Mouse (Mus musculus) thymus, adult 2 months (tissue): ENCODE data around the gene C6. TPM values are rescaled to one million over a fixed set of nuclear protein-coding genes. Genes with fewer than 3 reads are reported as not detected.

Experiments used
- DNase-seq: peaks from one replicate; pipeline ENCODE4 v3.0.0; 2021
- H3K27ac ChIP-seq: fragments of 200-500 bp; 2 replicates; pipeline ENCODE4 v1.5.1; 2012; ENCODE audit warnings: low read length, control low read depth; ENCODE audit not compliant: control insufficient read depth, insufficient read depth
- H3K27me3 ChIP-seq: fragments of 200-500 bp; 2 replicates; pipeline ENCODE4 v1.6.1; 2012; ENCODE audit warnings: mild to moderate bottlenecking, low read length, moderate library complexity, mixed read lengths; ENCODE audit not compliant: control insufficient read depth, insufficient read depth
- H3K36me3 ChIP-seq: fragments of 200-500 bp; 2 replicates; pipeline ENCODE4 v1.6.1; 2012; ENCODE audit warnings: mild to moderate bottlenecking, low read length, moderate library complexity; ENCODE audit not compliant: control insufficient read depth, insufficient read depth
- H3K4me1 ChIP-seq: fragments of 200-500 bp; replicated peaks from 2 replicates; pipeline ENCODE4 v1.6.1; 2012; ENCODE audit warnings: low read length; ENCODE audit not compliant: control insufficient read depth, insufficient read depth
- H3K4me3 ChIP-seq: fragments of 200-500 bp; 2 replicates; pipeline ENCODE4 v1.5.1; 2012; ENCODE audit warnings: mild to moderate bottlenecking, low read length, control low read depth, moderate library complexity; ENCODE audit not compliant: control insufficient read depth, insufficient read depth
- CTCF ChIP-seq: fragments of 200-500 bp; IDR thresholded peaks from 2 replicates; pipeline ENCODE4 v1.5.1; 2012; ENCODE audit warnings: mild to moderate bottlenecking, control low read depth, low read length, moderate library complexity, borderline replicate concordance; ENCODE audit not compliant: control insufficient read depth, poor library complexity, insufficient read depth; ENCODE audit errors: extremely low read depth
- POLR2A ChIP-seq: fragments of 200-500 bp; IDR thresholded peaks from 2 replicates; pipeline ENCODE4 v1.6.1; 2012; ENCODE audit warnings: mild to moderate bottlenecking, low read length, control low read depth, moderate library complexity; ENCODE audit not compliant: control insufficient read depth, poor library complexity, insufficient read depth; ENCODE audit errors: extremely low read depth
- WGBS: fragments of 180-500 bp; shearing (Covaris S2); methylation state at CpG from one replicate; pipeline ENCODE4 v1.1.7; 2018; 5-methylcytosine and 5-hydroxymethylcytosine counted together
- polyA plus RNA-seq: library from polyadenylated mRNA; depleted of rRNA; stranded (reverse); fragments of >200 nt; gene quantifications from 2 replicates; pipeline ENCODE4 v1.2.3, GENCODE M21; 2012; rRNA removed

C6 gene
- 0.46 and 0.81 TPM in 2 replicates for polyA plus RNA-seq

- 91% methylated on average over 9 of the region's 9 CpGs for WGBS
- H3K4me3 ChIP-seq: no peak within 1 kb of the TSS
- H3K4me1 ChIP-seq: no peaks in the 10 kb centered on the region
- DNase-seq: no peak
- no peaks in the 10 kb centered on the region for H3K27me3 ChIP-seq
- no peak within 1 kb of the TSS for H3K27ac ChIP-seq
- TF ChIP-seq POLR2A: no peak
- no peak for TF ChIP-seq CTCF
- no peaks in the 10 kb centered on the region for H3K36me3 ChIP-seq
Measured at GRCm38 (mm10) chr15:4726830-4727310, at the start of gene C6. TSS of gene C6 (plus strand) at chr15:4727175.

GRCm38 (mm10) chr15:4697604-4698003 is 29.4 kb upstream of the C6 start:
- Histone ChIP-seq H3K27me3 (no peaks in the 10 kb centered on the region), H3K4me3 (no peak overlapping the region), H3K27ac (no peak overlapping the region), H3K36me3 (no peaks in the 10 kb centered on the region), H3K4me1 (no peaks in the 10 kb centered on the region)
- WGBS: 77% methylated on average over 4 of the region's 4 CpGs
- TF ChIP-seq CTCF (no peak), POLR2A (no peak)
- DNase-seq: no peak

- TF ChIP-seq POLR2A: no peak
- TF ChIP-seq CTCF: no peak
- H3K27ac ChIP-seq: no peak overlapping the region
- WGBS: 71% methylated on average over 1 of the region's 1 CpGs
- no peak overlapping the region for H3K4me3 ChIP-seq
- no peak for DNase-seq
- no peaks in the 10 kb centered on the region for H3K27me3 ChIP-seq
- H3K4me1 ChIP-seq: no peaks in the 10 kb centered on the region
- H3K36me3 ChIP-seq: no peaks in the 10 kb centered on the region
Measured at GRCm38 (mm10) chr15:4734150-4734549, 7.2 kb downstream of the C6 start.

DNA sequence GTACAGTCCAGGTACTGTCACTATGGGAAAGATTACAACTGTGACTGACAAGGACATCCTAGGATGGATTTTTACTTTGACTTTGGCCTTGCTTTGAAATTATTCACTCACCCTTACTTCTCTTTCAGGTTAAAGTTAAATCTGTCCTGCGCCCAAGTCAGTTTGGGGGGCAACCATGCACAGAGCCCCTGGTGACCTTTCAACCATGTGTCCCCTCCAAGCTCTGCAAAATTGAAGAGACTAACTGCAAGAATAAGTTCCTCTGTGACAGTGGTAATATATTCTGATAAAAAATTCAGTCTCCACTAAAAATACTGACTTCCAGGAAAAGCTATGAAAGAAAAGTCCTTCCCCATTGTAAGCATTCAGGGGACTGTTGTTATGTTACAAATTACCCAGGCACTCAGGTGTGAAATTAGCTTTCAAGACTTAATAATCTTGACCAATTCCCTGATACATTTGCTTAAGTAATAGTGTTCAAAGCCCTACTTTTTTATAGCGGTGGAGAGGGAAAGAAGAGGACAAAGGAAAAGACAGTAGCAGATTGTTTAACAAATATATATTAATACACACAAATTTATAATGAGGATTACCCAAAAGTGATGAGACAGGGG is 8.1 kb downstream of the C6 start:
- H3K27me3 ChIP-seq: no peaks in the 10 kb centered on the region
- H3K36me3 ChIP-seq: no peaks in the 10 kb centered on the region
- 87% methylated on average over 2 of the region's 2 CpGs for WGBS
- no peaks in the 10 kb centered on the region for H3K4me1 ChIP-seq
- DNase-seq: no peak
- TF ChIP-seq POLR2A (no peak), CTCF (no peak)
- no peak overlapping the region for H3K4me3 ChIP-seq
- H3K27ac ChIP-seq: no peak overlapping the region

GRCm38 (mm10) chr15:4747656-4748055 is 20.7 kb downstream of the C6 start:
- no peak for TF ChIP-seq CTCF
- TF ChIP-seq POLR2A: no peak
- H3K27ac ChIP-seq: no peak overlapping the region
- DNase-seq: no peak

GRCm38 (mm10) chr15:4790378-4790777 is 63.4 kb downstream of the C6 start:
- 65% methylated on average over 3 of the region's 3 CpGs for WGBS
- no peaks in the 10 kb centered on the region for H3K36me3 ChIP-seq
- H3K4me3 ChIP-seq: no peak overlapping the region
- no peaks in the 10 kb centered on the region for H3K4me1 ChIP-seq
- TF ChIP-seq CTCF (no peak), POLR2A (no peak)
- no peak overlapping the region for H3K27ac ChIP-seq
- no peak for DNase-seq
- no peaks in the 10 kb centered on the region for H3K27me3 ChIP-seq

More at GRCm38 (mm10) chr15:4747656-4748055, 20.7 kb downstream of the C6 start:
- no peaks in the 10 kb centered on the region for H3K27me3 ChIP-seq
- H3K4me1 ChIP-seq: no peaks in the 10 kb centered on the region
- 93% methylated on average over 3 of the region's 3 CpGs for WGBS
- no peak overlapping the region for H3K4me3 ChIP-seq
- no peaks in the 10 kb centered on the region for H3K36me3 ChIP-seq
